Mouse (Mus musculus) left cerebral cortex, postnatal 25 days (tissue): ENCODE results near the gene Mast4. TPM values are rescaled to one million over a fixed set of nuclear protein-coding genes. Genes with fewer than 3 reads are reported as not detected.

Experiments
- DNase-seq, 2 experiments: peaks; one replicate each; pipeline ENCODE4 v3.0.0; 2022; ENCODE audit warnings: low spot score in 2 of 2, mixed read lengths in 1 of 2
- intact Hi-C: fragments of 180-260 bp; cut with DNase I; formaldehyde crosslinking; loops from one replicate; pipeline ENCODE4 v1.15.1; 2025
- total RNA-seq, 2 experiments: library from RNA; stranded (reverse); gene quantifications; 2 replicates each; pipeline ENCODE4 v1.2.3; 2021

Mast4 gene
- total RNA-seq, 2 experiments from 2014 or later, result 41.2 to 46.7 TPM

DNA sequence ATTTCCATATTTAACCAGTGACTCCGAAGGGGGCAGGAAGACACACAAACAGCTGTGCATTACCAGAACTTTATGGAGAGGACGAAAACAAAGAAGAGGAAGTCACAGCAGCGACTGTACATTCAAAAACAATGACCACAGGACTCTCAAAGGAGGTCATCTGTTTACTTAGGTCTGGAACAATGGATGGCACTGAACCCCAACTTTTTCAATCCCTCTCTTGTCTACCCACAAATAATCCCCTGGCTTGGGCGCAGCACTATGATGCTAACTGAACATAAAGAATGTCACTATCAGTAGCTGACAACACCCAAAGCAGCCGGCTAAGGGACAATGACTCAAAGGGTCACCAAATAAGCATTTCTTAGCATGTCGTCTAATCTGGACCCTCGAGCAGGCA is 238.8 kb downstream of the Mast4 start:
- DNase-seq, result no peak
- intact Hi-C loops, result loop anchor here (5.0 kb wide), 2 partner anchors 138 to 158 kb away; no protein-coding TSS in a partner anchor

DNA sequence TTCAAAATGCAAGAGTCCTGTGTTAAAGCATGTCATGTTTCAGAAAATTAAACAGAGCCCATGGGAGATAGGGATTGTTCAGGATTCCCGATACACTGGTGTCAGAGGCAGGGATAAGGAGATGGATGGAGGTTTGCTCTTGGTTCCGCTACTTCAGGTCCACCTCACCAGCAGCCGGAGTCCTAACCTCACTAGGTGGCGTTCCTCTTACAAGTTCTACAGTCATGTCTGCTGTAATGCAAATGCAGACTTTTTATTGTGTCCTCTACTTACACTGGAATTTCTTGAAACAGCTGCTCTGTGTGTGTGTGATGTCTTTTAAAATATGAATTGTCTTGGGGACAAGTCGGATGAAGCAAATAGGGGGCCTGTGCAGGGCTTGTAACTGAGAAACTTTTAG is 239.7 kb downstream of the Mast4 start:
- intact Hi-C loops, result no loop called here
- no peak for DNase-seq

DNA sequence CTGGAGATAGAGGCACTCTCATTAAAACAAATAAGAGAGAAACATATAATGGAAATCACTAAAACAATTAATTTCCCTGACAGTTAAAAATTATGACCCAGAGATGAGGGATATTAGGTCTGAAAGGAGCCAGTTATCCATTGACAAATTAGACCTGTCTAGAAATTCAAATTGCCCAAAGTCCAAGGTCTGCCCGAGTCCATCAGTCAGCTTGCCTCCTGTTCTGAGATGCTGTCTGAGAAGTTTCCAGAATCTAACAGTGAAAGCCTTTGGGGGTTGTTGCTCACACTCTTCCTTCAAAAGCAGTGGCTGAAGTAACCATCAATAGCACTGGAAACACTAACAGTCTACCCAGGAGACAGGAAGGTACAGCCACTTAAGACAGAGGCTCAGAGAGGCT is 240.6 kb downstream of the Mast4 start:
- no peak for DNase-seq
- intact Hi-C loops, result no loop called here

DNA sequence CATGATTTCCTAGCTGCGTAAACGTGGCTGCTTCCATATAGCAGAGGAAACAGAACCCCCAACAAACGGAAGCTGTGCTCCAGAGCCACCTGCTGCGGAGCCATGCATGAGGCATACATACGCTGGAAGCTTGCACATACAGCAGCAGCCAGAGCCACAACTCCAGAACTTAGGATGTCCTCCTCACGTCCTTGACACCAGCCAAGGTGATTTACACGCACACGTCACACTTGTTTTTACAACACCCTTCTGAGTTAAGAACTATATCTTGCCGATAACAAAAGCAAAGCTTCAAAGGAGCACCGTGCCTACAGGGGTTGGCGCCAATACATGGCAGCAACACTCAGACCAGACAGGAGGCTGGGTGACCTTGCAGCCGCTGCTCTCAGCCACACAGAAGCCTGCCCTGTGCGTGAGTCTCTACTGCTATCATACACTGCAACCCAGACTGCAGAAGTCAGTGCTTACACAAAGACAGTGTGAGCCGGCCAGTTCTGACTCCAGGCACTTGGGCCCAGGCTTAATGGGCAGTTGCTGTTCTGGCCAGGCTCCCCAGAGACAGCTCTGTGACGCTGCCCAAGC is 248.7 kb downstream of the Mast4 start:
- no peak for DNase-seq

DNA sequence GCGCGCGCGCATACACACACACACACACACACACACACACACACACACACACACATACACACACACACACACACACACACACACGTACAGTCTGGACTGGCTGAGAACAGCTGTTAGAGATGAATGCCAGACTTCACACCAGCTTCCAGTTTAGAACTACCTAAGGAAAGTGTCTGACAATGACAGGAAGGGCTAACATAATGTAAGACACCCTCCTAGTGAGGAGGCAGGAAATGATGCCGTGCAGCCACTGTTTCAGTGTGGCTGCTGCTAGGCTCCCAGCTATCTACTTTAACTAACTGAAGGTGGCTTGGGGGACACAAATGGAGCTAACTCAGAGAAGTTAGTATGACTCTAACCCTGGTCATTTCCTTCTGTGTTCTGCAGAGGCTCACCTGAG is 251.4 kb downstream of the Mast4 start:
- intact Hi-C loops, result no loop called here
- no peak for DNase-seq

More for the DNA sequence above, 248.7 kb downstream of the Mast4 start:
- intact Hi-C loops, result no loop called here

DNA sequence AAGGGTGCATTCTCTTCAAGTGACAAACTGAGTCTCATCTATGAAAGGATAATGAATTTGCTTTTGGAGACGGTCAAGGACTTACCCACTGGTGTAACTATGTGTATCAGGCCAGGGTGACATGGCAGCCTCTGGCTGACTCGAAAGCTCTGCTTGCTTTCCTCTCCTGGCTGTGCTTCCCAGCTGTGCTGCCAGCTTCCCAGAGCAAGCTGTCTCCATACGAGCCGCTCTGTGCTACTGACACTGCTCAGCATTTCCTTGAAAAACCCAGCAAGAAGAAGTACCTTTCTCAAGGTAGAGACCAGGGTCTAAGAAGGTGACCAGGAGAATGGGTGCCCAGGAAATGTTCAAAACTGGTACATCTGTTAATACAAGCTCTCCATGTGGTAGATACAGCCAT is 254.5 kb downstream of the Mast4 start:
- intact Hi-C loops, result no loop called here

DNA sequence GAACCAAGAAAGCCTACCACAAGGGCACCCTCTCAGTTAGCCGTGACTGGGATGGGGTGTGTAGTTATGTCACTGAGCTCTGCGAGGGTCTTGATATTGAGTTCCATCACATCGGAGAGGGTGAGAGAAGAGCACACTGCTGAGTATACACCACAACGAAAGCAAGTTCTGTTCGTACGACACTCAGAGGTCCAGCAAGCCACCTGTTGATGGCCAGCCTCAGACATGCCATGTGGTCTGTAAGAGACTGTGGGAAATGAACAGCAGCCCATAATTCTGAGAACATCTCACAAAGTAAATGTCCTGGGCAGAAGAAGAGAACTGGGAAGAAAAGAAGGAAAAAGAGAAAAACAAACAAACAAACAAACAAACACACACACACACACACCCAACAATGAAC is 255.5 kb downstream of the Mast4 start:
- intact Hi-C loops, result no loop called here

More for the DNA sequence above, 254.5 kb downstream of the Mast4 start:
- no peak for DNase-seq

DNA sequence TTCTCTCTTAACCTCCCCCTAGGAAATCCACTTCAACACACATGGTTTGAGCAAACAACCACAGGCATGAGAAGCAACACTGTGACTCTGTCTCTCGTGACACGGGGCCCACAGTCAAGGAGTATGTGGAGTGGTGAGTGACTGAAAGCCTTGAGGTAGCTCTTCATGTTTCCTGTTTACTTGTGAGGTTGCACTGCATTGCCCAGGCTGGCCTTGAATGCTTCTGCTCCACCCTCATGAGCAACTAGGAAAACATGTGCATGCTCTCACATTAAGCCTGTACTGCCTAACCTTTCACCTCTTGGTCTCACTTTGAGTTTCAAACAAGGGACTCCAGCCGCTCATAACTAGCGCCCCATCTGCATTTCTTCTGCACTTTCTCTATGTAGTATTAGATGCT is 260.8 kb downstream of the Mast4 start:
- DNase-seq, result no peak
- intact Hi-C loops, result no loop called here

More for the DNA sequence above, 255.5 kb downstream of the Mast4 start:
- no peak for DNase-seq

DNA sequence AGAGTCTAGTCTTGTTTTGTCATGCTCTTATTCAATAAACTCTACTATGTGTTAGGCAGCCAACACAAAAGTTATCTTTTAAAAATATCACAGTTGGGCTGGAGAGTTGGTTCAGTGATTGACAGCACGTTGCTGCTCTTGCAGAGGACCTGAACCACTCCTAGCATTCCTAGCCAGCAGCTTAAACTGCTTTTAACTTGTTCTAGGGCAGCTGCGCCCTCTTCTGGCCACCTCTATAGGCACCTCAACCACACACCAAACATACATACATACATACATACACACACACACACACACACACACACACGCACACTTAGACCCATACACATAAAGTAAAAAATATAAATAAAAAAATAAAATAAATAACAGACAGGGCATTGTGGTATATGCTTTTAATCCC is 262.5 kb downstream of the Mast4 start:
- DNase-seq, result no peak

DNA sequence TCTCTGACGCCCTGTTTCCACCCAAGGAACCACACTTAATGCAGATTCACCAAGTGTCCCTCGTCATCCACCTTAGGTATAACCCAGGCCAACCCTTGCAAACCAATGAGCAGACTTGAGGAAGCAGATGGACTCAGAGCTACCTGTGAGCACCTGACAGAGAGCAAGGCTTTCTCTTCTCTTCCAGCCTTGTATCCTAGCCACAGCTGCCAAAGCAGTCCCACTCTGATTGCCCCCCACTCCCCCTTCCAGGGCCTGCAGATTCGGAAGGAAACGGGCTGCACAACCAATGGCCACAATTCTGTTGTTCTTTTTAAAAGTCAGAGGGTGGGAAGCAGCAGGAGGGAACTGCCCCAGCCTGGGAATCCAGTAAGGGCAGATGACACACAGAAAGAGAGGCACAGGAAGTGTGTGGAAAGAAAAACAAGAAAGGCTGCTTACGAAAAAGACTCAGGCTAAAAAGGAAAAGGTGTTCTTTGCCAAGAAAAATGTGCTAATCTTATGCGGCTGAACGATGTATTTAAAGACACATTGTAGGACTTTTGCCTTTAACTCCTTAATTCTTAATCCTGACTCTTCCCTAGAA is 266.6 kb downstream of the Mast4 start:
- intact Hi-C loops, result no loop called here

More for the DNA sequence above, 262.5 kb downstream of the Mast4 start:
- intact Hi-C loops, result no loop called here

DNA sequence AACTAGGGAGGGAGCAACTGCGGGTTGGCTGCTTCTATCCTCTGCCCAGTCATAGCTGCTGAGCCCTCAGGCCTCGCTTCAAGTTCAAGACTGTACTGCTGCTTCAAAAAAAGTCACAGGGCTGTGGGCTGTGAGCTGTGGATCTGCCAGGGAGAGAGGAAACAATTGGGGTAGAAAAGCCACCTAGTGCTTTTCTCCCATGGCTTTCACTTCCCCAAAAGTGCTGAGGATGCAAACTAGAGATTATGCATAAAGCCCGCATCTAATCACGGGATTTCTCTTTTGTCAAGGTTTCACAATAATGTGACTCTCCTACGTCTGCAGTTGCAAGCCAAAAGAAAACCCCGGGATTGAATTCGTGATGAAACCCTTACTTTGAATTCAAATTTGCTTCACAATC is 268.9 kb downstream of the Mast4 start:
- intact Hi-C loops, result no loop called here
- DNase-seq, result no peak

More for the DNA sequence above, 266.6 kb downstream of the Mast4 start:
- peak; percentile 11 to 84 for DNase-seq

DNA sequence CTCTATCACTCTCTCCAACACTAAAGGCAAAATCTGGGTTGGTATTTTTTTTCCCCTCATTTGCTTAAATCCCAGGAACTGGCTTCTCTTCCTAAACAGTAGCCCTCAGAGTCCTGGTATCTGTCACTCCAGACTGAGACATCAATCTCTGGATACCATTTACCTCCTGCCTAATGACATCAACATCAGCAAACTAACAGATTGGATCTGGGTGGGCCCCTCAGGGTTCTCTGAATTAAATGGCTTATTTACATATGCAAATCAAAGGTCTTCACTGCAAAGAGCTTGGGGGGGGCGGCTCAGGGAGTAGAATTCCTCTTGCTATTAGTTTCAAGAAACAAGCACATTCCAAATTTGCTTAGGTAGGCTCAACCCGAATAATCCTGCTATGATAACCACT is 272.6 kb downstream of the Mast4 start:
- intact Hi-C loops, result no loop called here
- DNase-seq, result no peak

DNA sequence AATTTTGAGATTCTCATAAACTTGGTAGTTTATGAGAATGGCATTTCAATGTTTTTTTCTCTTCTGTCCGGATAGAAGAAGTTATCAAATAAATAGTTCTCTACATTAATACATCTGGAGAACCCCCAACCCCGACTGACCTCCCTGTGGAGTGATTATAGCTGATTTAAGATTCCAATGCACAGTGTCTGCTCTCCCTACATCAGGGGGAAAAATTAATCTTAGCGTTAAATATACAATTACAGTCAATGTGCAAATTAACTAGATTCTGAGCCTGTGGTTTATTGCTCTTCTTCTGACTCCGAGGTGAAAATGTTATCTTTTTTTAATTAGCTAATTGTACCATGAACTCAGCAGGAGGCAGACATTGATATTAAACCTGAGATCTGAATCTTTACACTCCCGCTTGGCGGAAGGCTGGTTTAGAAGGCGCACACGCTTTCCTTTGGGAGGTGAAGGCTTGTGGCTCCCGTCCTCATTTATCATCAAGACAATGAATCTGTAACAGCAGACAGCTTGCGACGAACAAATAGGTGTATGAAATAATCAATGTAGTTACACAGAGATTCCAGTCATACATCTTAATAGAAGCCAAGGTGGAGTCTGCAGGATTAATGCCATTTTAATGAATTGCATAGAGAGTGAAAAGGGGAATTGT is 274.2 kb downstream of the Mast4 start:
- DNase-seq, result no peak
- intact Hi-C loops, result no loop called here

DNA sequence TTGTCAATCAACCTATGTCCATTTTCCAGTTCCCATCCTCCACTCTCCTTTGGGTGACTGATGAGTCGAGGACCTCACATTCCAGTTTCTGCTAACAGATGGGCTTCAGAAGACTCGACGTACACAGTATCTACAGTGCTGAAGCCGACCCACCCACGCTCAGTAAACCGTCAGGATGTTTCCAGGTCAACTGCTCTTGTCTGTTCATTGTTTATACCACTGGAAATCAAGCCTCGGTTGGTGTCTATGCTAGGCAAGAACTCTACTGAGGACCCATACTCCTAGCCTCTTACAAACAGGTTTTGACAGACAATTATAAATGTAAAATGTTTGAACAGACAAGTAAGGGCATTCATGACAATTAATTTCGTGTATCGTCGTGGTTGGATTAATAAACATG is 277.8 kb downstream of the Mast4 start:
- DNase-seq, result no peak
- intact Hi-C loops, result no loop called here

DNA sequence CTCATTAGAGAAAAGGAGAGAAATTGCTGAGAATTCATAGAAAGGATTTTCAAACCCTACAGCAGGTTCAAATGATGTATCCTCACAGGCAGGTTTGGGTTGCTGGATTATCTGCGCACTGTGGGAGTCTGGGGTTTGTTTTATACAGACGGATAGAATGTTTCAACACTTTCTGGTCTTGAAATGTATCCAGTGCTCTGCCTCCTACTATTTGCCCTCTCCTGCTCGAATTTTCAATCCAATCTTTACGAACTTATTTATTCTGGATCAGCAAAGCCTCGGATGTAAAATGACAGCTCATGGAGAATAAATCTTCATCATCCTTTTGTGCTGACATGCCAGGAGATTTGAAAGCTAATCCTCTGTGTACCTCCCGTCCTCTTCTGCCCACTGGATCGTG is 281.6 kb downstream of the Mast4 start:
- intact Hi-C loops, result no loop called here
- DNase-seq, result no peak

DNA sequence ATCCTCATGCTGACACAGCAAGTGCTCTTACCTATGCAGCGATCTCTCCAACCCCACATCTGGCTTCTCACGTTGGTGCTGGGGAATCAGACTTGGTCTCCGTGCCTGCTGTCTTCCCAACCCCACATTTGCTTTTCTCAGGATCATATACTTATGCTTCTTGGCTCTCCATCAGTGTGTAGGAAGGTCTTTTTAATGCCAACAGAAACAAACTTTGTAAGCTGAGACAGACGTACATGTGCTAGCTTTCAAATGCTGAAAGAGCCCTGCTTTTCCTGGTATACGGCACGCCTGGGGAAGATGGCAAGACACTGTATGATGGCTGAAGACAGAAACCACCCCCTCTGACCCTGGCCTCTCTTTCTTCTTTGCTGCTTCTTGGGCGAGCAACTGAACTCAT is 285.3 kb downstream of the Mast4 start:
- intact Hi-C loops, result no loop called here
- DNase-seq, result peak; percentile 6 to 60

DNA sequence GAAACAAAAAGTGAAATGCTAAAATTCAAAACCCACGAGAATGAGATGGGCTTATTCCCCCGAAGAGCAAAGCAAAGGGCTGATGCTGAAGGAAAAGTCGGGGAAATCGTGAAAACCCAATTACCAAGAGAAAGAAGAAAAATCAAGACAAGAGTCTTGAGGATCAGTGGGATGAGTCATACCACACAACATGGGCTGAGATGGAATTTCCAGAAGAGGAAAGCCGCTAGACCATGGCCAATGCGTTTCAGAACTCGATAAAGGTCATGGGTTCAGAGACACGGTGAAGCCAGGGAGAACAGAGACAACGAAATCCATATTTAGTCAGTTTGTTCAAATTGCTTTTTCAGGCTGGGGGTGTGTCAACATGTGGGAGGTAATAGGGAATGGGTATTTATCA is 290.6 kb downstream of the Mast4 start:
- intact Hi-C loops, result no loop called here
- DNase-seq, result no peak

DNA sequence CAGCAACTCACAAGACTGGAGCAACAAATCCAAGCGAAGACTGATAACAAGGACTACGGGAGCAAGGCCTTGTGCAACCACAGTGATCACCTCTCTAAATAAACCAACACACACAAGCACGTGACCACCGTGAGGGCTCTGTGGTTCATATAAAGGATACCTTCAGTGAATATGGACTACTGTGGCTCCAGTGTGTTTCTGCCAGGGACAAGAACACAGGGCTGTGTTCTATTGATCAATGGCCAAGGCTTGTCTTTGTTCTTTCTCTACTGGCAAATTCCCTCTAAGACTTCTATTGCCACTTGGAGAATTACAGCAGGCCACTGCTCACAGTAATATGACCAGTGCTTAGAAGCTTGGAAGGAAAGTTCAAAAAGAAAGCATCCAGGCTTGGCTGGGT is 291.3 kb downstream of the Mast4 start:
- no peak for DNase-seq
- intact Hi-C loops, result no loop called here

DNA sequence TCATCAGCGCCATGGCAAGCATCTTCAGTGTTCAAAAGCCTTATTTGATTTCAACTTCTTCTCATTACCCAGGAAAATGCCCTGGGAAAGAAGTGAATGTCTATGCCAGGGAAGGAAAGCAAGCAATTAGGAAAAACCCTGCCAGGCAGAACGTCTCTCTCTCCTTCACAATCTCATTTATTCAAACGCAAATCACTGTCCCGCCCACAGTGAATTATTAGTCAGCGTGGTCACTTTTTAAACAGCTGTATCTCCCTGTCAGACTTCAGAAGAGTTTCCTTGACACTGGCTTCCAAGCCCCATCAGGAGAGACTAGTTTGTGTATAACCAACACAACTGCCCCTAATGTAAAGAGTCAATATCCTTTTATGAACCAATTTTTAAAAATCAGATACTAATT is 296.8 kb downstream of the Mast4 start:
- intact Hi-C loops, result no loop called here
- no peak for DNase-seq

DNA sequence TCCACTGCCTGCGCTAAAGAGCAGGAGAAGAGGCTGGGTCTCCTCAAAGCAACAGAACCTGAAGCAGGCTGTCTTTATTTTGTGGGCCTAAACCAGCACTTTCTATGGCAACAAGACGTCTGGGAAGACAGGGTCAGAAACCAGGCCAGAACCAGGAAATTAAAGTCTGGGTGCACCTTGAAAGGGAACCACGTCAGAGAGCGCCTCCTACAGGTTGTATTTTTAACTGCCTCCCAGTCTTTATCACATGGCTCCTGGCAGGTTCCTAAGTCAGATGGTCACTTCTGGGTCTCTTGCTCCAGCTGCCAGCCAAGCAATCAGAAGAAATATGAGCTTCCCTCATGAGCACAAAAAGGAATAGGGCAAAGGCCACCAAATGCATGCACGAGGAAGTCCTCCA is 304.9 kb downstream of the Mast4 start:
- DNase-seq, result no peak
- intact Hi-C loops, result no loop called here

DNA sequence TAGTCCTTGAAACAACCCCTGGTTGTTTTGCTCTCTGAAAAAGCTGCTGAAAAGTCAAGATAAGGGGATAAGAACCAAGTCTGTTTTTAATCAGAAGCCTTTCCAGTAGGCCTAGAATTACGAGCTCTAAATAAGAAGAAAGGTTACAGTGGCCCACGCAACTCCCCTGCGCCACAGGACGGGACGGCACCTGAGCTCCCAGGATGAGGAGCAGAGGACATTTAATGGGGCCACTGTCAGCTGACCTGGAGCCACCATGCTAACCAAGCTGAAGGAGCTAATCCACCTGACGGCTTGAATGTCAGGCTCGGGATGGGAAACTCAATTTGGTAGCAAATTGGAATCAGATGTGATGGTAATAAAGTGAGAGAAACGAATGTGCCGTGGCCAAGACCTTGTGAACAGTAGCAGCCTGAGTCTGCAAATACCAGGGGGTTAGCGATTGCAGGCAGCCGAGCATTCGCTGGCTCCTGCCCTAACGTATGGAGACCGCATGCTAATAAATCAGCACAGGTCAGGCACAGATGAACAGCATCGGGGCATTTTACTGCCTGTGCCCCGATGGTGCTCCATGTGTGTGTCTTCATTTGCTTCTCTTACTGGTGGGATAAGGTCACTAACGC is 306.7 kb downstream of the Mast4 start:
- intact Hi-C loops, result no loop called here
- DNase-seq, result no peak
